Mouse (Mus musculus) G1E (cell line): ENCODE data around the gene Rab7b.

Source experiments
- CTCF ChIP-seq: IDR thresholded peaks from 2 replicates; pipeline ENCODE4 v1.5.1; 2012; ENCODE audit warnings: low read depth, low read length, inconsistent platforms, mixed read lengths
- GATA1 ChIP-seq: IDR thresholded peaks from 2 replicates; pipeline ENCODE4 v1.6.1; 2012; ENCODE audit warnings: borderline replicate concordance, low read length, inconsistent platforms, mixed read lengths
- TAL1 ChIP-seq: conservative IDR thresholded peaks from 2 replicates; pipeline ENCODE4 v1.6.1; 2012; ENCODE audit warnings: low read depth, low read length, inconsistent platforms, mixed read lengths

- no peak for TF ChIP-seq CTCF
- no peak for TF ChIP-seq TAL1
- TF ChIP-seq GATA1, result no peak
These were observed 63.4 kb downstream of the Rab7b start for GRCm38 (mm10) chr1:131751891-131752311.
